Mouse (Mus musculus) heart, adult 18-20 months (tissue): ENCODE measurements at regions not wholly inside any gene's neighbourhood (a gene's known extent, or its start where the extent isn't known, plus 50 kb on each side); places are given as distances from the start of the nearest gene placed in this dataset.

Source experiments
- DNase-seq, 2 experiments: peaks; one replicate each; pipeline ENCODE4 v3.0.0; 2021 to 2022; ENCODE audit warnings: mixed read lengths in 1 of 2

DNA sequence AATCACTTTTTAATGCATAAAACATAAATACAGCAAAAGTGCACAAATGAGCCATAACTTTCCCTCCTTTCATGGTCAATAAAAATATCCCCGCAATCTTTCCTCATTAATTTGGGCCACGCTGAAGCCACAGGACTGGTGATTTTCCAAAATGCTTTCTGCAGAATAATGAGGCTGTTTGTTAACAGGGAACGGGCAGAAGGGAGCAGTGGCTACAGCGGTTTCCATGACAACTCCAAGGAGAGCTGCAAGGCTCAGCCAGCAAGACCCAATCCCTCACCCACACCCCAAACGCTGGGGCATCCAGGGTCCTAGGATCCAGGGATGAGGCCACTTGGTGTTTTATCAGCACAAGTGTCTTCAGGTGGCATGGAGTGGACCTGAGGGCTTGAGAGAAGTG is 248.2 kb upstream of the Kcnab2 start:
- DNase-seq: no peak

DNA sequence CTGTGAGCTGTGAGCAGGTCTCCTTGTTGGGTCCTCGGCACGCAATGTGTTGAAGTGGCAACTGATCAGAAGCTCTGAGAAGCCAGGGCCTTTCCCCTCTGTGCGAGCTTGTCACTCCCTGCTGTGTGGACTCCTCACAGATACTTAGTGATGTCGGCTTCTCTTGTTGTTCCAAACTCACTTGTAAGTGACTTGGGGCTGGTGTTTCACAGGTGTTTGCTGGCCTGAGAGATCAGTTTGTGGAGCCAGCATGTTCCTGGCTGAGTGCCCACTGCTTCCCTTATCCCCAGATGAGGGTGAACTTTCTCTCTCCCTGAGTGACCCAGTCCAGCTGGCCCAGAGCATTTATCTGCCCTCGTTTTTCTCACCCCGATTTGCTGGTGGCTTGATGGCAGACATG is 247.8 kb upstream of the Kcnab2 start:
- DNase-seq: no peak

DNA sequence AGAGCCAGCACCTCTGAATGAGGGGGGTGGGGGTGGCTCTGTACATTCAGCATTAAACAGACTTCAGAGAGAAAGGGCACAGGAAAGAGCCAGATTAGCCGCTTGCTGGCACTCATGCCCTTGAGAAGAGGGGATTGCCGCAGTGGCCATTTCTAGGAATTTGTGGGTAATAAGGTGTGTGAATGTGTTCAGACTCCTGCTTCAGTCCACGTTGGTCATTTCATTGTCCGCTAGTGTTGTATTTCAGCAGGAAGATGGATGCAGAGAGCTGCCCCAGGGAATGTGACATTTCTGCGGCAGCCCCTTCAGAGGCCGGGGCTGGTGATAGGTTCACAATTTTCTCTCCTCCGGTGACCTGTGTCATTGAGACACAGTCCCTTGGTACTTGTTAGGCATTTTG is 247.1 kb upstream of the Kcnab2 start:
- DNase-seq: no peak

DNA sequence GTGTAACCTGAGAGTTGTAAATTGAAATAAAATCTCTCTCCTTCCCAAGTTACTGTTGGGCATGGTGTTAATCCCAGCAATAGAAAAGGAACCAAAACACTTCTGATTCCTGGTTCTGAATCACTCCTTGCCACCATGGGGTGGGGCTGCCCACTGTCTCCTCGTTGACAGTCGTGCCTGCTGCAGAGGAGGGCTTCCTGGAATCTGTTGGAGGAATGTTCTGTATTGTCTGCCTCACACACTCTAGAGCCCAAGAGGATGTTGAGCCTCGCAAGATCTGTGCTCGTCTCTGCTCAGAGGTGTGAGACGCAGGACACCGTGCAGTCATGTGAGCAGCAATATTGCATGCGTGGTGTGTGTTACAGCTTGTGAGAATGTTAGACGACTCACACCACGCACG is 246.4 kb upstream of the Kcnab2 start:
- no peak for DNase-seq

DNA sequence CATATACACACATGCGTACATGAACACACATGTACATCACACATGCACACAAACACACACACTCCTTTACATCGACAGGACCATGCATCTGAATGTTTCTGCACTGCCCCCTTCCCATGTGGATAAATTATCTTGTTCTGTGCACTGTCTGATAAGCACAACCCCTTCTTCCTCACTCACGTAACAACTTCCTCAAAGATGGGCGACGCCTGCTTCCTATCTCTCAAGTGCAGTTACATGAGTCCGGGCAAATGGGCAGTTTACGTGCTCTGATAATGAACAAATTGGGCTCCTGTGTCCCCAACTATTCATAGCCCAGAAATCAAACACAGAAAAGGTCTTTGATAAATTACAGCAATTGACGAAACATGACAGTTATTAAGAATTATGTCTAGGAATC is 242.9 kb upstream of the Kcnab2 start:
- no peak for DNase-seq

DNA sequence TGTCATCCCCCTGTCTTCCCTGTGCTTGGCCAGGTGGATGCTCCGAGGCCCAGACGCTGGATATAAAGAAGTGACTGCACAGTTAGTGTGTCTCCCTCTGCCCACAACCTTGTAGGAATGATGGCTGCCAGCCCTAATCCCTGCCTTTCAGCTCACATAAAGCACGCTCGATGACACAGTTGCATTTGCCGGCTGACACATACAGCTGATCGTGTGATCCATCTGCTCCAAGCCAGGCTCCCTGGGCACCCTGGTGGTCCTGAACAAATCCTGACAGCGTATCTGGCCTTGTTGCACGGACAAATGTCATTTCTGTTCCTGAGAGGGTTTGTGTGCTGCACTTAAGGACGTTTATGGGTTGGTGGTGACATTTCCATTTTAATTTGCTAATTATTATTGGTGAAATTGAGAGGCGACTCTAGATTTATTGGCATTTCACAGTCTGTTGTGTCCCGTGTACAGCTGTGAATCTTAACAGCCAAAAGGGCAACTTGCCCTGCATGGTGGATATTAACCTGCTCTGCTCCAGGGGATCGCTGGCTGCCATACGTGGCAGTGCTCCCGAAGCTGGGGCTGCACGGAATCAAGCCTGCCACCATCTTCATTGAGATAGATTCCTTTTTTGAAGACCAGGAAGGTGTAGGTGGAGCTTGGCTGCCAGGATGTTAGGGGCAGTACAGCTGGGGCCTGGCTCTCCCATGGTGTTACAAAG is 241.9 kb upstream of the Kcnab2 start:
- DNase-seq: no peak

DNA sequence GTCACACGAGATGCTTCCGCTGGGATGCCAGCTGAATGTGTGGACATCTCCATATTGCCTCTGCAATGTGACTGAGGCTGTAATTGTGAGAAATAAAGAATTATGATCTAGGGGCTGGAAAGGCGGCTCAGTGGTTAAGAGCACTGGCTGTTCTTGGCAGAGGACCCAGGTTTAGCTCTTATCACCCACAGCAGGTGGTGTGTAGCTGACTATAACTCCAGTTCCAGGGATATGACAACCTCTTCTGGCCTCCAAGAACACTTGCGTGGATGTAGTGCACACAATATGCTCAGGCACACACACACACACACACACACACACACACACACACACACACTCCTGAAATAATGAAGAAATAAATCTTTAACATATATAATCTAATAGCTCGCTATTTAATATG is 232.7 kb upstream of the Kcnab2 start:
- DNase-seq: peak in 1 of 2 experiments; percentile 12

DNA sequence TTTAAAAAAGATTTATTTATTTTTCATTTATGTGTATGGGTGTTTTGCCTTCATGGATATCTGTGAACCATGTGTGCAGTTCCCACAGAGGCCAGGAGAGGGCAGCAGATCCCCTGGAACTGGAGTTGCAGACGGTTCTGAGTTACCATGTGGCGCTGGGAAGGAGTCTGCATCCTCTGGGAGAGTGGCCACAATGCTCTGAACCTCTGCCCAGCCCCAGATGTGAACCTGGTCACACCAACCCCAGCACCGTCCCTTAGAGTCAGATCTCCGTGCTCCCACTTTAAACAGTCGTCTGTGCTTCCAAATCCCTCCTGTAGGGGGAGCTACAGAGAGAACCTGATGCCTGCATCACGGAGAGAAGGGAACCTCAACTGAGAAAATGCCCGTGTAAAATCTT is 222.5 kb upstream of the Kcnab2 start:
- no peak for DNase-seq

DNA sequence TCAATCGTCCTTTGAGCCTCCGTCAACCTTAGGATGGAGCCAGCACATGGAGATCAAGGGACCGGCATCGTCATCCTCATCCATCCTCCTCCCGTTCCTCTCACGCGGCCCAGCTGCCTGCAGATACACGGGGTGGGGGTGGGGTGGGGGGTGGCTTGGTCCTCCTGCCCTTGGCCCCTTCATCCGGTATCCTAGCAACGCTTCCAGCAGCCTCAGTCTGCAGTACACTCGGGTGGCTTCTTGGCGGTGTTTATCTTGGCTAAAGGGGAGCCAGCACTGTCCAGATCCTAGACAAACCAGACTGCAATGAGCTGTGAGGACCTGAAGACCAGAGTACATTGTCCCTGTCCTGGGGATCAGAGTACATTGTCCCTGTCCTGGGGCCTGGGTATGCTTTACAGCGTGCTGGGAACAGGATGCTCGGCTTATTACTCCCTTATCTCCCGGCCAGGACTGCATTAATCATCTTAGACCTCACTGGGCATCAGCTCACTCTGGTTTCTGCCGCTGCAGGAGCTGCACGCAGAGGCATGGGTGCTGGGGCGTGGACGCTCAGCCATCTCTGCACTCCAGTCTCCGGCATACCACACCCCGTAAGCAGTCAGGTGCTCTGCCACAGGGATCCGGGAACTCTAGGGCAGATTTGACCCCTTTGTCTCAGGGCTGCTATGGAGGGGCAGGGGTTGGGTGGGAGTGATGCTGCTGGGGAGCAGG is 219.7 kb upstream of the Kcnab2 start:
- peak in 1 of 2 experiments; percentile 12 for DNase-seq

DNA sequence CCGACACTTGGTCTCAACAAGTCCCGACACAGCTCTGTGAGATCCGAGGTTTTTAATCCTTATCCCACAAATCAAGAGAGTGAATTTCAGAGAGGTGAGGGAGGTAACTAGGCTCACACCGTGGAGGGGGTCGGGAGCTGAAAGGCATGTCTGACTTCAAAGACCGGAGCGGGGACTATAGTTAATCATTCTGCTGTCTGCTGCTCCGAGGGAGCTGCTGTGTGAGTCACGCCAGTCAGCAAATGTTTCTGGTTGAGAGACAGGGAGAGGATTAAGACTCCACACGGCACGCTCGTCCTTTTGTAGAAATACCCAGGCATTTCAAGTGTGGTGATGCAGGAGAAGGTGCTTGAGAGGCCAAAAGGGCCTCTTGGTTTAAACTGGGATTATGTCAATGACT is 214.1 kb upstream of the Kcnab2 start:
- DNase-seq: no peak

DNA sequence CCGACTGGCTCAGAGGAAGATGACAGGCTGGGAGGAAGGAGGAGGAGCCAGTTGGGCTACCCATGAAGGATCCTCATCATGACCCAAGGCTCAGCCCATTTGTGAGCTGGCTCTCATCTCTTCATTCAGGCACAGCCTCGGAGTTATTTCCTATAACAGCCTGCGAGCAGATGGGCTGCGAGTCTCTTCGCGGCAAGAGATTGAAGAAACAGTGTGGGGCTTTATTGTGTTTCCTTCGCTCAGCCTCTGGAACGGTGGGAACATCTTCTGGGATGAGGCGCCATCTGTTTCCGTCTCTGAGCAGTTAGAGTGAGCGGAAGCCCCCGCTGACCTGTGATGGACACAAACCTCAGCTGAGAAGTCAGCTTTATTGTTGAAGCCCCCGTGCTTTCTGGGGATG is 213.6 kb upstream of the Kcnab2 start:
- no peak for DNase-seq

DNA sequence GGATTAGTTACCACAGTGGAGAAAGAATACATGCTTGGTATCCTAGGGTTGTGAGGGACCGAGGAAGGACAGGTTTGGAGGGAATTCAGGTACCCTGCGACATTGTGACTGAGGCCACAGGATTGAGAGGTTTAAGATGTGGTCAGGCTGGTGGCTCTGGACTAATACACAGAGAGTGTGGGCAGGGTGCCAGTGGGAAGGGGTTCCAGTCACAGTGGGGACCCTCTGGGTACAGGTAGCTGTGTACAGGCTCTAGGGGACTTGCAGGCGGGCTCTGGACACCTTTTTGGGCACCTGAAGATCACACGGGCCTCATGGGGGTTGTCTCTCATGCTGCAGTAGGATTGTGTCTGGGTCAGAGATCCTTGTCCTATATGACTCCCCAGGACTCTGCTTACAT is 213.1 kb upstream of the Kcnab2 start:
- no peak for DNase-seq

DNA sequence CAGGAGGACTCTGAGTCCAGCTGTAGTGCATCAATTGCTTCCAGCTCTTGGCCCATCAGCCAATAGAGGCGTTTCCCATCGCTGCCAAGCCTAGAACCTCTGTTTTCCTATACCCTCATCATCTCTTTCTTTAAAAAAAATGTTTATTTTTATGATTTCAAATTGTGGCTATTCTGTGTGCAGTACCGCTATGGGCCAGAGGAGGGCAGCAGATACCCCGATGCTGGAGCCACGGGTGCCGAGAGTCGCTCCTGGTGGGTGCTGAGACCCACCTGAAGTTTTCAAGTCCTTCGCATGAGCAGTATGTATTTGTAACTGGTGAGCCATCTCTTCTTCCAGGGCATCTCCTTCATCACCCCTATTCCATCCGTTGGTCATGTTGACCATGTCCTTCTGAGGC is 212.2 kb upstream of the Kcnab2 start:
- DNase-seq: no peak

DNA sequence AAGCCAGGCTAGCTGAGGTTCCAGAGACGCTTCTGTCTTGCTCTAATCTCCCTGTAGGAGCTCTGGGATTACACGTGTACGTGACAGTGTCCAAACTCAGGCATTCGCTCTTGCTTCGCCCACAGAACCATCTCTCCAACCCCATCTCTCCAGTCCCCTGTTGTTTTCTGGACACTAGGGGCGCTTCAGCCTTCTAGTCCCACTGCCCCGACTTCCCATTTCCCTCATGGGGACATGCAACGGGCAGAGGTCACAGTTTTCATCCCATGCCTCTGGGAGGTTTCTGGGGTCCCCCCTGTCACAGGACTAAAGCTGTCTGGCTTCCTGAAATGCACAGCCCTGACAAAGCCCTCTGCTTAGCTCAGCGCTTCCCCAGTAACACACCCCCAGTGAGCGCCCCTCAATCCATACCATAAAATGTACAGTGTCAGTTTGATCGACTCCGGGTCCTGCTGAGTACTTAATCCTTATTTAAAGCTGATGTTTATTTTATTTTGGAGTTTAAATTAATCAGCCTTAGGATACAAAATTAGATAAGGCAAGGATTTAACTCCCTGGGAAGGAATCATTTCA is 208.9 kb upstream of the Kcnab2 start:
- no peak for DNase-seq

DNA sequence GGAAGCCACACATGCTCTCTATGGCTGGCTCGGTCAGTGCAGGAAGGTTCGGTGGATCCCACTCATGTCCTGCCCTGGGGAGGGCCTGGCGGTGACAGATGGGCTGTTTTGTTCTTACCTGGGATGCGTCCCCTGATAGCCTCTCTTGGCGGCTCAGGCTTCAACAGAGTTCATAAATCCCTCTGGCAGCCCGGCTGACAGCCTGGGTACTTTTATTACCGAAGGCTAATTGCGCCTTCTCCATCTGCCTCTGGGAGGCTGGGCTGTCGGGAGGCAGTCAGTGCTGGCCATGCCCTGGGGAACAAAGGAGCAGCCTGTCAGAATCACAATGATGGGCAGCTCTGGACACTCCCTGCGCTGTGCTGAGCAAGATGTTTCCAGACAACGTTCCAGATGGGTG is 196.5 kb upstream of the Kcnab2 start:
- DNase-seq: no peak

DNA sequence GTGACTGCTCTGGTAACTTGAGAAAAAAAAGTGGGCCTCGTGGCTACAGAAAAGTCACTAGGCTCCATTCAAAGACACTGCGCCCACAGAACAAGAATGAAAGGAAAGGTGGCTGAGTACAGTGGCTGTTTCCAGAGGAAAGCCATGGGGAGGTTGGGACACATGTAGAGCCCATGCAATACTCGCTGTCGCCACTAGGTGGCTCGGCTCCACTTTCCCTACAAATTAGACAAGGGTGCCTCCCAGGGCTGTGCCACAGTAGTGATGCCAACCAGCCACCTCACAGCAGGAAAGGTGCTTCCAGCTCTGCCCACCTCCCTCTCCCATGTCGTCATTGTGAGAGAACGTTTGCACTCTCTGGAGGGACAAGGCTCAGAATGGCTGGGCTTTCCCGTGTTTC is 185.8 kb upstream of the Kcnab2 start:
- DNase-seq: peak in 1 of 2 experiments; percentile 20

DNA sequence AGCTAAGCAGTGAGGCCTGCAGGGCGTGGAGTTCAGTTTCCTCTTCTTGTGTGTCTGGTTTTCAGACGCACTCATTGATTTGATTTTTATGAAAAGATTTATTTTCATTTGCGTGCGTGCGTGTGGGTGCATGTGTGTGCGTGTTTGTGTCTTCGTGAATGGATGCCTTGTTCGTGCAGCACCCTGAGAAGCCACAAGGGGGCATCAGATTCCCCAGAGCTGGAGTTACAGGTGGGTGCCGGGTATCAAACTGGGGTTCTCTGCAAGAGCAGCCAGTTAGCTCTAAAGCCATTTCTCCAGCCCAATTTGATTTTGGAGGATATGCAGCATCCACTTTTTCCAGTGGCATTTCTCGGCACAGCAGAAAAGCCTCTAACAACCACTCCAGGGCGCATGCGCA is 185.4 kb upstream of the Kcnab2 start:
- no peak for DNase-seq

DNA sequence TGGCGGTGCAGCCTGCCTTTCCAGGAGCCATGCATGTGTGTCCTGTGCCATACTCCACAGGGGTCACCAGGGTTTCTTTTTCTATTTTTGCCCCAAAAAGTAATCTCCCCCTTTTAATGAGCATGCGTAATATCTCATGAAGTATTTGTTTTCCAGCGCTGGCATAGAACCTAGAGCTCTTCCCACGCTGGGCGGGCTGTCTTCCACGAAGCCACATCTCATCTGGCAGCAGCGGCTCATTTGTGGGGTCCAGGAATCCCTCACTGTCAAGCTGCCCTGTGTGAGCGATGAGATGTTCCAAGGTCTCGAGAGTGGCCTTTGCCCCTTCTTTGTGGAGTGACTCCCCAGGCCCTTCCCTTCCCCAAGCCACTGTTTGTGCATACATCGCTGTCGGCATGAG is 184.8 kb upstream of the Kcnab2 start:
- no peak for DNase-seq

DNA sequence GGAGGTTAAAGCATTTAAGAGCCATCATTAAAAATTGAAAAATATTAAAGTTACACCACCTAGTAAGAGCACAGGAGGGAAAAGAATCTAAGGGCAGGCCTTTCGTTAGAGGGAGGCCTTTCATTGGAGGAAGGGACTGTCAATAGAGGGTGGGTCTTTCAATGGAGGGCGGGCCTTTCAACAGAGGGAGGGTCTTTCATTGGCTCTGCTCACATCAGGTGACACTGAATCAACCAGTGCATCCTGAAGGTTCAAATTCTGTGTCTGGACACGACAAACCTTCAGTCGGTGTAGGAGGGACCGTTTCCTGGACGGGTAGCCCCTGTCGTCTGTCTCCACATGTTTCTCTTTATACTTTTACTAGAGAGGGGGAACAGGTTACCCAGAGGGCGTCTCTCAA is 172.5 kb upstream of the Kcnab2 start:
- no peak for DNase-seq

DNA sequence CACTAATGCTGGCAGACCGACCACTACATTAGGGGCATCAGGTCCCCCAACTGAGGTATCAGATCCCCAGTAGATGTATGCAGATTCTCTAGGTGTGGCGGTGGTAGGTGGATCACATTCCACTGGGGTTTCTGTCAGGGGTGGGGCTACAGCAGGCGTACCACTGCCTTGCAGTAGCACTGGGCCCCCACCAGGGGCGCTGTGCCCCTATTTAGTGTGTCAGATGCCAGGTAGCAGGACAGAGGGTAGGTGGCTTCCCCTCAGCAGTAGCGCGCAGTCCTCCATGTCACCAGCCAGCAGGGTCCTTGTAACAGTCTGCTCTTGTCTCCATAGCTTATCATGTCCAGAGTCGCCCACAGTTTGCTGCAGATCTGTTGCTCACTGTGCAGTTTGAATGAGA is 169.9 kb upstream of the Kcnab2 start:
- no peak for DNase-seq

DNA sequence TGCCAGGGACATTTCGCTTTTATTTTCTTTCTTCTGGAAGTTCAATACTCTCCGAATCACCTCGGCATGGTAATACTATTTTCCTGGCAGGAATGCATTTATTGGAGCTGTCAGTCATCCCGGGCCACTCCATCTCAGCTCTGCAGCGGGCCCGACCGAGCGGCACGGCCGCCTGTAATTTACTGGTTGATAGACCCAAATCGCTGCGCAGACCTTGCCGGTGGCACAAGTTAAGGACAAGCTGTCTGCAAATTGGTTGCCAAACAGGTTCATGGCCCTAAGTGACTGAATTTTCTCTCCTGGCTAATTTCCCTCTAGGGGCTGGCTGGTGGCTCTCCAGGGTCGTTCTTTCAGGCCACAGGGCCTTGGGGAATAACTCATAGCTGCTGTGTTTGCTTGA is 169.4 kb upstream of the Kcnab2 start:
- no peak for DNase-seq

DNA sequence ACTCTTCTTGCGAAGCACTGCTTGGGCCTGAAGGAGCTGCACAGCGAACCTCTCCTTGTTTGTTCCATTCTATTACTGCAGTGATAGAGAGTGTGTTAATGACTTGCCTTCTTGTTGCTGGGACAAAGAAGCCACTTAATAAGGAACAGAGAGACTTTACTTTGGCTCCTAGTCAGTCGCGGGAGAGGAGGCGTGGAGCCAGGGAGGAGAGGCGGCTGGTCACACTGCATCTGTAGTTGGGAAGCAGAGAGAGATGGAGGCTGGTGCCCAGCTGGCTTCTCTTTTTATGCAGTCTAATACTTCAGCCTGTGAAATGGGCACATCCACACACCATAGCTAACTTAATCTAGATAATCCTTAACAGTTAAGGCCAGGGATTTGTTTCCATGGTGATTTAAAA is 159.4 kb upstream of the Kcnab2 start:
- peak in 1 of 2 experiments; percentile 16 for DNase-seq

DNA sequence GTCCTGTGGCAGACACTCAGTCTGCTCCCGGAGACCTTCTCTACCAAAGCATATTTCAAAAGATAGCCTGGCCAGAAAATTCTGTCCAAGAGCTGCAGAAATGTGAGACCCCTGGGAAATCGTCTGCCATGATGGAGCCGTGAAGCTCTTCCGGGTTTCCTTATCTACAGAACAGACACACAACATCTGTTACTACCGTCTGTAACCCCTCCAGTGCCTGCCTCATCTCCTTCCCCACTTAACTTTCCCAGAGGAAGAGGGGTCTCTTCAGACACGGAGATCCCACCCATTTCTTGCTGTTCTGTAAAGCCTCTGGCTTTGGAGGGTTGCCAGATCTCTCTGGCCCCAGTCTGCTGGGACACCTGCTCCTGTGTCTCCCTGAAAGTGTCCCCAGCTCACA is 156.2 kb upstream of the Kcnab2 start:
- DNase-seq: no peak

DNA sequence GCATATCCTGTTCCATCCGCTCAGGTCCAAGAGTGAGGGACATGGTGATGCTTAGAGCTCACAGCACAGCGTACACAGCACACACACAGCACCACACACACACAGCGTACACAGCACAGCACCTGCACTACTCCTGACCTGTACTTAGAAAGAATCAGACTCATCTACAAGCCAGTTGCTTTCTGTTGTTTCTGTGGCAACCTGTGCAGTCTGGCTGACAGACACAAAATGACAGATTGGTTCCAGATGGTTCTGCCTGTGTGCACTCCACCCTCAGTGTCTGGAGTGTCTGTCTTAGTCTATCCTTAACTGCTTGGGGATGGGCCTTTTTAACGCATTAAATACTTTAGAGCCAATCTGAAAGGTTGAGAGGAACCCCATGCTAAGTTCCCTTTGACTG is 150.4 kb upstream of the Kcnab2 start:
- no peak for DNase-seq
